Mouse (Mus musculus) thymus, postnatal 14 days (tissue): ENCODE measurements around the gene Lars2.

ENCODE experiments used
- DNase-seq: peaks from one replicate; pipeline ENCODE4 v3.0.0; 2021

The Lars2 gene

GRCm38 (mm10) chr9:123394856-123395255 lies 28.1 kb downstream of the Lars2 start:
- DNase-seq, result no peak

- no peak for DNase-seq
These were observed 31.0 kb downstream of the Lars2 start for GRCm38 (mm10) chr9:123397701-123398100.

GRCm38 (mm10) chr9:123402215-123402614 lies 35.5 kb downstream of the Lars2 start:
- DNase-seq, result no peak

GRCm38 (mm10) chr9:123403031-123403430 lies 36.3 kb downstream of the Lars2 start:
- no peak for DNase-seq

- DNase-seq, result no peak
These were observed 38.5 kb downstream of the Lars2 start for GRCm38 (mm10) chr9:123405231-123405630.

GRCm38 (mm10) chr9:123408771-123409170 lies 42.0 kb downstream of the Lars2 start:
- DNase-seq, result no peak

- no peak for DNase-seq
These were observed 63.1 kb downstream of the Lars2 start for GRCm38 (mm10) chr9:123429863-123430262.

GRCm38 (mm10) chr9:123430973-123431372 lies 64.2 kb downstream of the Lars2 start:
- no peak for DNase-seq

- DNase-seq, result no peak
These were observed 71.5 kb downstream of the Lars2 start for GRCm38 (mm10) chr9:123438223-123438622.

GRCm38 (mm10) chr9:123440230-123441058 lies 73.7 kb downstream of the Lars2 start:
- DNase-seq, result no peak

GRCm38 (mm10) chr9:123447101-123447500 lies 80.4 kb downstream of the Lars2 start:
- peak; percentile 52 for DNase-seq

GRCm38 (mm10) chr9:123448594-123448993 lies 81.9 kb downstream of the Lars2 start:
- DNase-seq, result no peak

- DNase-seq, result peak; percentile 62
These were observed 83.4 kb downstream of the Lars2 start for GRCm38 (mm10) chr9:123450174-123450573.

GRCm38 (mm10) chr9:123451772-123452171 lies 85.0 kb downstream of the Lars2 start:
- no peak for DNase-seq

GRCm38 (mm10) chr9:123456634-123457602 lies 90.2 kb downstream of the Lars2 start:
- DNase-seq, result no peak

GRCm38 (mm10) chr9:123457603-123458002 lies 90.9 kb downstream of the Lars2 start:
- no peak for DNase-seq

GRCm38 (mm10) chr9:123467141-123467620 lies 100.5 kb downstream of the Lars2 start:
- no peak for DNase-seq

GRCm38 (mm10) chr9:123468406-123469085 lies 101.8 kb downstream of the Lars2 start:
- no peak for DNase-seq

- DNase-seq, result no peak
These were observed 102.4 kb downstream of the Lars2 start for GRCm38 (mm10) chr9:123469087-123469486.

GRCm38 (mm10) chr9:123473377-123473776 lies 106.7 kb downstream of the Lars2 start:
- no peak for DNase-seq

- no peak for DNase-seq
These were observed 108.8 kb downstream of the Lars2 start for GRCm38 (mm10) chr9:123475569-123475968.

GRCm38 (mm10) chr9:123478031-123478585 lies 111.4 kb downstream of the Lars2 start:
- no peak for DNase-seq
